Mouse (Mus musculus) liver, adult 2 months (tissue): ENCODE measurements at regions not wholly inside any gene's neighbourhood (a gene's known extent, or its start where the extent isn't known, plus 50 kb on each side); places are given as distances from the start of the nearest gene placed in this dataset.

Source experiments
- CTCF ChIP-seq: fragments of 200-500 bp; IDR thresholded peaks from 2 replicates; pipeline ENCODE4 v1.5.1; 2011; ENCODE audit warnings: low read depth, low read length, control low read depth
- POLR2A ChIP-seq: fragments of 200-500 bp; IDR thresholded peaks from 2 replicates; pipeline ENCODE4 v1.6.1; 2011; ENCODE audit warnings: low read length, control low read depth; ENCODE audit not compliant: insufficient read depth; ENCODE audit errors: extremely low read depth

DNA sequence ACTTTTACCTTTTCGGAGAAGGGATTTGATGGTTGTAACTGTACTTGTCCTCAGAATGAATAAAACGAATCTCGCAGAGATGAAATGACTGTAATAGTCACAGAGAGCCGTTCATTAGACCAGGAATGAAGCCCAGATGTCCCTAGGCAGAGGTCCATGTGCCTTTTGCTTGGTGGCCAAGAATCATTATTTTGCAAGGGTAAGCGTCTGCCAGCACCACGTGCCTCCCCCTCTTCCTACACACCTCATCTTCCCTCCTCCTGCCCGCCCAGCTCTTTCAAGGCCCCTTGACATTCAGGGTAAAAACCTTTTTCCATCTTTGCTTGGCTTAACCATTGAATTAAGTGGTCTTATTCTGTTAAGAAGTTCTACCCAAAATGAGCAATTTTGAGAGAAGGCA, 161.1 kb upstream of the Rad23b start:
- TF ChIP-seq CTCF (no peak), POLR2A (no peak)
